Mouse (Mus musculus) kidney, adult 2 months (tissue): Measurements from ENCODE around the gene Foxr1.

Experiments
- CTCF ChIP-seq: fragments of 200-500 bp; conservative IDR thresholded peaks from 2 replicates; pipeline ENCODE4 v1.5.1; 2011; ENCODE audit warnings: low read depth, mild to moderate bottlenecking, control low read depth, low read length, moderate library complexity, mixed read lengths; ENCODE audit not compliant: insufficient read depth, insufficient read length
- POLR2A ChIP-seq: fragments of 200-500 bp; IDR thresholded peaks from one replicate; pipeline ENCODE4 v1.6.1; 2011; ENCODE audit warnings: low read depth, low read length, control low read depth

GRCm38 (mm10) chr9:44410647-44411336 is 30.1 kb downstream of the Foxr1 start:
- no peak for TF ChIP-seq CTCF
- TF ChIP-seq POLR2A = no peak
